Mouse (Mus musculus) kidney, adult 2 months (tissue): Measurements from ENCODE around the gene Def6.

Experiments used
- CTCF ChIP-seq: fragments of 200-500 bp; conservative IDR thresholded peaks from 2 replicates; pipeline ENCODE4 v1.5.1; 2011; ENCODE audit warnings: low read depth, mild to moderate bottlenecking, control low read depth, low read length, moderate library complexity, mixed read lengths; ENCODE audit not compliant: insufficient read depth, insufficient read length
- POLR2A ChIP-seq: fragments of 200-500 bp; IDR thresholded peaks from one replicate; pipeline ENCODE4 v1.6.1; 2011; ENCODE audit warnings: low read depth, low read length, control low read depth

- no peak for TF ChIP-seq CTCF
- TF ChIP-seq POLR2A: no peak
These were observed 22.5 kb upstream of the Def6 start for GRCm38 (mm10) chr17:28184971-28185638.
